Mouse (Mus musculus): ENCODE measurements at regions not wholly inside any gene's neighbourhood (a gene's known extent, or its start where the extent isn't known, plus 50 kb on each side); places are given as distances from the start of the nearest gene placed in this dataset.

DNA sequence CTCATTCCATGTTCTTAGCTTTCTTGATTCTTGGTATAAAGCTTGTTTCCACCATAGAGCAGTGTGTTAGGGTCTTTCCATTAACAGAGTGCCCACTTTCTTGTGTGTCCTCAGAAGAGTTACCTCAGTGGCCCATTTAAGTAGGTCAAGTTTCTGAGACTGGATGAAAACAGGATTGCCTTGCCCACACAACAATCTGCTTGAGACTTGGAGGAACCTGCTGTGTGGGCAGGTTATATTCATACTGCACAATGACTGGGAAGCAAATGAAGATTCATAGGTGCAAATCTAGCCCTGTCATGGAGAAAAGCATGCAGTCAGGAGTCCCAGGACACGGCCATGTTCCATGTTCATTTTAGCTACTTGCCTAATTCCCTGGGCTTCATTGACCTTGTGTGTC lies 1984.1 kb upstream of the Lrrc6 start:
- DNase-seq (ENCODE audit: extremely low read depth), result no peak
- Histone ChIP-seq H3K27me3 (replicated peaks) (no peaks in the 10 kb centered on the region), H3K79me2 (replicated peaks; ENCODE audit: control insufficient read depth, extremely low read depth, insufficient read depth, poor library complexity, severe bottlenecking) (no peaks in the 10 kb centered on the region), H3K27ac (ENCODE audit: insufficient read depth, low read depth) (no peak overlapping the region), H3K9me3 (replicated peaks; ENCODE audit: low read length) (peaks cover 47% of the 10 kb centered on the region), H3K36me3 (replicated peaks in 1 of 2; ENCODE audit: control insufficient read depth in 1 of 2, insufficient read depth in 1 of 2, low read length in 1 of 2) (no peaks in the 10 kb centered on the region), H3K4me3 (replicated peaks in 1 of 3; ENCODE audit: low read depth in 2 of 3, low read length in 2 of 3, poor library complexity in 1 of 3) (no peak overlapping the region), H3K9ac (ENCODE audit: insufficient read depth, low read depth) (no peak overlapping the region), H3K4me1 (ENCODE audit: control insufficient read depth in 1 of 2, insufficient read depth in 2 of 2) (no peaks in the 10 kb centered on the region), H3K4me2 (ENCODE audit: insufficient read depth, low read depth, poor library complexity, severe bottlenecking) (no peak overlapping the region)
- dilution Hi-C loops (cut with MboI; ENCODE audit: extremely low pct_ligation_motif_present, extremely low pct_unique_long_range_greater_than_20kb, low sequenced_read_pairs) (no loop called here), in situ Hi-C loops (cut with MboI; ENCODE audit: low pct_ligation_motif_present, low pct_unique_long_range_greater_than_20kb, low sequenced_read_pairs) (no loop called here)
- no peak for TF ChIP-seq POLR2AphosphoS2 (IDR thresholded peaks at IDR 0.05; ENCODE audit: low read depth, low read length)
- TF ChIP-seq POLR2A (IDR thresholded peaks at IDR 0.05; ENCODE audit: low read depth, low read length), result no peak
- TF ChIP-seq CHD2 (IDR thresholded peaks at IDR 0.05; ENCODE audit: low read length), result no peak
- no peak for TF ChIP-seq MXI1 (IDR thresholded peaks at IDR 0.05; ENCODE audit: low read depth, low read length)

DNA sequence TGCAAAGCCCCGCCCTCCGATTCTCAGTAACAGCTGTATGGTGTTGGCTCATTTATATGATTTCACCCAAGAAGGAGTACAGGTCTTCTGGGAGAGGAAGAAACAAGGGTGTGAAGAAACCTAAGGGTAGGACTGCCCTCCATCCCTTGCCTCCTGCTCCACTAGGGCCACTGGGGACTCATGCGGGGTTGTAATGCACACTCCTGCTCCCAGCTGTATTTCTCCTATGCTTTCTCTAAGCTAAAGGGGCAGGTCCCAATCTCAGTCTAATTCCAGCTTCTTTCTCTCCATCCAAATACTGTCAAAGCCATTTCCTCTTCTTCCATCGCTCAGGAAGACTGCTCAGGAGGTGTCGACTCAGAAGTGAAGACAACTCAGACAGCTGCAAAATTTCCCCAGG lies 1977.0 kb upstream of the Lrrc6 start:
- Histone ChIP-seq H3K9ac (ENCODE audit: insufficient read depth, low read depth) (no peak overlapping the region), H3K27me3 (replicated peaks) (no peaks in the 10 kb centered on the region), H3K79me2 (replicated peaks; ENCODE audit: control insufficient read depth, extremely low read depth, insufficient read depth, poor library complexity, severe bottlenecking) (no peaks in the 10 kb centered on the region), H3K4me1 (ENCODE audit: control insufficient read depth in 1 of 2, insufficient read depth in 2 of 2) (no peaks in the 10 kb centered on the region), H3K4me3 (replicated peaks in 1 of 3; ENCODE audit: low read depth in 2 of 3, low read length in 2 of 3, poor library complexity in 1 of 3) (no peak overlapping the region), H3K9me3 (replicated peaks; ENCODE audit: low read length) (peaks cover 64% of the 10 kb centered on the region), H3K4me2 (ENCODE audit: insufficient read depth, low read depth, poor library complexity, severe bottlenecking) (no peak overlapping the region), H3K27ac (ENCODE audit: insufficient read depth, low read depth) (no peak overlapping the region), H3K36me3 (replicated peaks in 1 of 2; ENCODE audit: control insufficient read depth in 1 of 2, insufficient read depth in 1 of 2, low read length in 1 of 2) (no peaks in the 10 kb centered on the region)
- TF ChIP-seq CHD1 (IDR thresholded peaks at IDR 0.05; ENCODE audit: low read depth, low read length) (no peak), ZKSCAN1 (IDR thresholded peaks at IDR 0.05; ENCODE audit: borderline replicate concordance, low read depth, low read length) (no peak), MXI1 (IDR thresholded peaks at IDR 0.05; ENCODE audit: low read depth, low read length) (no peak), USF1 (IDR thresholded peaks at IDR 0.05; ENCODE audit: low read depth, low read length) (no peak), CTCF (conservative IDR thresholded peaks at IDR 0.05 in 1 of 2, IDR thresholded peaks at IDR 0.05 in 1 of 2; ENCODE audit: low read depth in 2 of 2, low read length in 2 of 2) (no peak), MEF2A (IDR thresholded peaks at IDR 0.05; ENCODE audit: borderline replicate concordance, low read depth, low read length) (no peak), SIN3A (IDR thresholded peaks at IDR 0.05; ENCODE audit: low read length) (no peak), ETS1 (conservative IDR thresholded peaks at IDR 0.05; ENCODE audit: low read depth, low read length) (no peak), NELFE (IDR thresholded peaks at IDR 0.05; ENCODE audit: low read depth, low read length) (no peak), UBTF (IDR thresholded peaks at IDR 0.05; ENCODE audit: low read depth, low read length) (no peak), RCOR1 (conservative IDR thresholded peaks at IDR 0.05; ENCODE audit: low read depth, low read length) (no peak), KAT2A (IDR thresholded peaks at IDR 0.05; ENCODE audit: insufficient replicate concordance, low read length) (no peak), TCF12 (IDR thresholded peaks at IDR 0.05; ENCODE audit: low read depth, low read length) (no peak), JUN (IDR thresholded peaks at IDR 0.05; ENCODE audit: insufficient read depth, low read depth, low read length) (no peak), NRF1 (IDR thresholded peaks at IDR 0.05; ENCODE audit: low read depth, low read length) (no peak), SMC3 (IDR thresholded peaks at IDR 0.05; ENCODE audit: low read depth, low read length) (no peak), USF2 (conservative IDR thresholded peaks at IDR 0.05; ENCODE audit: low read depth, low read length) (no peak), ZNF384 (IDR thresholded peaks at IDR 0.05; ENCODE audit: low read depth, low read length) (no peak), MAFK (IDR thresholded peaks at IDR 0.05; ENCODE audit: insufficient replicate concordance, low read length) (no peak), PAX5 (IDR thresholded peaks at IDR 0.05; ENCODE audit: low read length) (no peak)
- in situ Hi-C loops (cut with MboI; ENCODE audit: low pct_ligation_motif_present, low pct_unique_long_range_greater_than_20kb, low sequenced_read_pairs) (no loop called here), dilution Hi-C loops (cut with MboI; ENCODE audit: extremely low pct_ligation_motif_present, extremely low pct_unique_long_range_greater_than_20kb, low sequenced_read_pairs) (no loop called here)
- no peak for DNase-seq (ENCODE audit: extremely low read depth)

All from CH12.LX (cell line).